Mouse (Mus musculus) embryonic fibroblast, embryonic 13.5 days (primary cell): ENCODE data around the gene Ksr1. TPM values are rescaled to one million over a fixed set of nuclear protein-coding genes. Genes with fewer than 3 reads are reported as not detected.

Experiments used
- H3K27ac ChIP-seq: 2 replicates; pipeline ENCODE4 v1.5.1; 2012; ENCODE audit warnings: low read length, control low read depth, inconsistent platforms; ENCODE audit not compliant: insufficient read depth
- H3K4me1 ChIP-seq: 2 replicates; pipeline ENCODE4 v1.6.1; 2011; ENCODE audit warnings: low read length; ENCODE audit not compliant: control insufficient read depth, insufficient read depth
- H3K4me3 ChIP-seq: 2 replicates; pipeline ENCODE4 v1.5.1; 2011; ENCODE audit warnings: mild to moderate bottlenecking, control low read depth, low read length; ENCODE audit not compliant: insufficient read depth
- CTCF ChIP-seq: IDR thresholded peaks from 2 replicates; pipeline ENCODE4 v1.5.1; 2011; ENCODE audit warnings: mild to moderate bottlenecking, control low read depth, low read length, moderate library complexity, borderline replicate concordance; ENCODE audit not compliant: insufficient read depth
- POLR2A ChIP-seq: IDR thresholded peaks from 2 replicates; pipeline ENCODE4 v1.6.1; 2011; ENCODE audit warnings: low read depth, mild to moderate bottlenecking, control low read depth, low read length, moderate library complexity
- polyA plus RNA-seq: library from polyadenylated mRNA; stranded (reverse); fragments of >200 nt; gene quantifications from 2 replicates; pipeline ENCODE4 v1.2.4, GENCODE M21; 2011; ENCODE audit warnings: low read depth; ENCODE audit not compliant: missing spikeins, insufficient read length

Ksr1 gene
- polyA plus RNA-seq, 1 experiment, result 3.4 TPM

- no peak for TF ChIP-seq CTCF
- TF ChIP-seq POLR2A, result no peak
- no peak overlapping the region for H3K4me3 ChIP-seq
Measured at GRCm38 (mm10) chr11:78976731-78977510, 169.3 kb downstream of the Ksr1 start.

DNA sequence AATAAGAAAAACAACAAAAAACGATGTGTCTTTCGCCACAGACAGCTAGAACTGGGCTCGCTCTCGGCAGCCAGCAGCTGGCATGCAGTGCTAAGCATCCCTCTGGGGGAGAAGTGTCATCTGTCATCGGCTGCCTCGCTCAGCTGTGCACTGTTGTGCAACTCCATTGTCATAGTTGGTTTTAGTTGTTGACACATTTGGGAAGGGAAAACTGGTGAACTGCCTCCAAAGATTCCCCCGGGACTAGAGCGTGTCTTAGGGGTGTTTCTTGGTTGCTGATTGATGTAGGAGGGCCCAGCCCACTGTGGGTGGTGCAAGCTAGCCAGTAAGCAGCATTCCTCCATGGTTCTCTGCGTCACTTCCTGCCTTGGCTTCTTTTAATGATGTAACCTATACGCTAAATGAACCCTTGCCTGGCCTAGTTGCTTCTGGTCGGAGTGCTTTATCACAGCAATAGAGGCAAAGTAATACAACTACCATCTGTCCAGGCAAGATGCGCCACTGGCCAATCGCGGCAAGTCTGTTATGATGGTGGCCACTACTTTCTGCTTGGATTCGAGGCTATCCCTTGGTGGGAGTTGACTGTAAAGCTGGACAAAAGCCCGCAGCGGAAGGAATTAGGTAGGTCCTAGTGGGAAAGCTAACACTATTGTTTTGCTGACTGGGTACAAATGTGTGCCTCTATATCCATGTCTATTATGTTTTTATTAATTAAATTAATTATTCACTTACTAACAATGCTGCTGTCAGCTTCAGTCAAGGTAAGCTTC, 172.6 kb downstream of the Ksr1 start:
- no peak overlapping the region for H3K4me3 ChIP-seq
- peak overlapping the region; percentile 36; the same call in 1 of the 2 replicates for H3K27ac ChIP-seq
- TF ChIP-seq POLR2A, result no peak
- TF ChIP-seq CTCF, result no peak
- no peaks in the 10 kb centered on the region for H3K4me1 ChIP-seq

More at GRCm38 (mm10) chr11:78976731-78977510, 169.3 kb downstream of the Ksr1 start:
- H3K27ac ChIP-seq, result no peak overlapping the region
- H3K4me1 ChIP-seq, result no peaks in the 10 kb centered on the region

- no peak overlapping the region for H3K4me3 ChIP-seq
- H3K4me1 ChIP-seq, result no peaks in the 10 kb centered on the region
- no peak overlapping the region for H3K27ac ChIP-seq
- TF ChIP-seq CTCF (no peak), POLR2A (no peak)
Measured at GRCm38 (mm10) chr11:78972811-78973351, 173.3 kb downstream of the Ksr1 start.

- H3K4me3 ChIP-seq, result no peak overlapping the region
- H3K27ac ChIP-seq, result no peak overlapping the region
- H3K4me1 ChIP-seq, result no peaks in the 10 kb centered on the region
- TF ChIP-seq CTCF, result no peak
- TF ChIP-seq POLR2A, result no peak
Measured at GRCm38 (mm10) chr11:78972328-78972727, 173.9 kb downstream of the Ksr1 start.

GRCm38 (mm10) chr11:78971746-78972145, 174.5 kb downstream of the Ksr1 start:
- TF ChIP-seq CTCF, result no peak
- no peak for TF ChIP-seq POLR2A
- H3K27ac ChIP-seq, result no peak overlapping the region
- H3K4me3 ChIP-seq, result no peak overlapping the region
- no peaks in the 10 kb centered on the region for H3K4me1 ChIP-seq

DNA sequence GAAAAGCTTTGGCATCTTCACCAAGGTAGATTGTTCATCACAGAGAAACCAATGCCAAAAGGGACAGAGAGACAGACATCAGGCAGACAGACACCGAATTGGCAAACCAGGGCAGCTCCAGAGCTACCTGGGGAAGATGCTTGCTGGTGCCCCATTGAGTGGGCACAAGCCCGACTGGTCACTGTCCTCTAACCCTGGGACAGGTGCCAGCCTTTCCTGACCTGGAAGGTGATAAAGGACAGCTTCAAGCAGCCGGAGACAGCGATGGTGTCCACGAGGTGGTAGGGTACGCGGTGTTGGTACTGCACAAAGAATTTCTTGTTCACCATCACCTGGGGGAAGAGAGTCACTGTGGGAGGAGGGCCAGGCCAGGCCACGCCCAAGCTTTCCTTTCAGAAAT, 175.1 kb downstream of the Ksr1 start:
- no peak for TF ChIP-seq POLR2A
- TF ChIP-seq CTCF, result no peak
- H3K4me3 ChIP-seq, result no peak overlapping the region
- no peak overlapping the region for H3K27ac ChIP-seq
- no peaks in the 10 kb centered on the region for H3K4me1 ChIP-seq

DNA sequence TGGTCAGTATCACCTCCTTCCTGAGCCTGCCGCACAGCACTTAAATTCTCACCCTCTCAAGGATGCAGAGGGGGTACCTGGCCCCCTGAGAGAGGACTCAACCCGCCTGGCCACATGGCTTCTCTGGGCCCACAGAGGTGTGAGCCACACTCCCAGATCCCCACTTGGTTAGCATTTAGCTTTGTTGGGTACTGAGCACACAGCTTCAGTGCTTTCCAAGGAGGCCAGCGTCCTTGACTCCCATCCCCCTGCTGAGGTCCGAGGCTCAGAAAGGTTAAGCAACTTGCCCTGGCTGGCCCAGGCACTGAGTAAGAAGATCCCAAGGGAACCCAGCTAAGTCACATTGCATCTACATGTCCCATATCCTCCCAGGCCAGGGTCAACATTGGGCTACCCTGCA, 178.1 kb downstream of the Ksr1 start:
- Histone ChIP-seq H3K4me3 (no peak overlapping the region), H3K4me1 (no peaks in the 10 kb centered on the region), H3K27ac (no peak overlapping the region)
- TF ChIP-seq CTCF (no peak), POLR2A (no peak)

- no peak overlapping the region for H3K27ac ChIP-seq
- no peaks in the 10 kb centered on the region for H3K4me1 ChIP-seq
- H3K4me3 ChIP-seq, result no peak overlapping the region
- 0 out of 2 replicates have a peak, but pooled peaks have one; percentile 5 for TF ChIP-seq CTCF
- no peak for TF ChIP-seq POLR2A
Measured at GRCm38 (mm10) chr11:78967371-78967770, 178.8 kb downstream of the Ksr1 start.

Other genes with a start within 250 kb of the Ksr1 start
- gene Nos2, start 225.6 kb downstream of the Ksr1 start, polyA plus RNA-seq, result not detected in 2 replicates
- 59.6 and 71.3 TPM in 2 replicates for gene Lgals9, start 161.5 kb downstream of the Ksr1 start, polyA plus RNA-seq
- gene Wsb1, start 108.3 kb upstream of the Ksr1 start, polyA plus RNA-seq, result 227 and 261 TPM in 2 replicates
- not detected in 2 replicates for gene Gm9964, start 150.5 kb upstream of the Ksr1 start, polyA plus RNA-seq
- gene Nf1, start 193.3 kb upstream of the Ksr1 start, polyA plus RNA-seq, result 56.3 and 65.2 TPM in 2 replicates